Comparison of ENCODE assay signal across 22 mouse cellular contexts in genomic region chr5:86851658-86852057, GRCm38 (mm10). TPM values are rescaled to one million over a fixed set of nuclear protein-coding genes. Genes with fewer than 3 reads are reported as not detected.
"Had no signal": no experiment of that assay in that cellular context is flagged by ENCODE, and none has a peak within 500 bp of the region (broad histone marks: within the 10 kb centered on the region; RNA-seq: fewer than 3 reads in every experiment).

No protein-coding gene starts in this region.

- H3K4me1 ChIP-seq: limb, embryonic 12.5 days; liver, embryonic 13.5 days; neural tube, embryonic 15.5 days had no signal

- H3K9me3 ChIP-seq: limb, embryonic 12.5 days; liver, embryonic 13.5 days; midbrain, embryonic 10.5 days; neural tube, embryonic 15.5 days had no signal

- ATAC-seq: liver, postnatal 0 days; lung, postnatal 0 days had no signal

- DNase-seq: kidney, adult 8-10 months; kidney, postnatal 25 days; liver; liver, embryonic 13.5 days; liver, postnatal 0 days; lung, postnatal 36 days; midbrain, embryonic 14.5 days; right cerebral cortex, adult 18-20 months; right cerebral cortex, postnatal 25 days; spleen, adult 18-20 months; thymus, adult 18-20 months; thymus, postnatal 14 days had no signal

- H3K27me3 ChIP-seq: limb, embryonic 12.5 days; liver, embryonic 13.5 days; neural tube, embryonic 15.5 days had no signal

- H3K36me3 ChIP-seq: limb, embryonic 12.5 days; liver, embryonic 13.5 days; midbrain, embryonic 10.5 days; neural tube, embryonic 15.5 days had no signal

- H3K4me3 ChIP-seq: limb, embryonic 12.5 days; liver, embryonic 13.5 days; midbrain, embryonic 10.5 days; myocyte; neural tube, embryonic 15.5 days had no signal

- H3K4me2 ChIP-seq: limb, embryonic 12.5 days; liver, embryonic 13.5 days; neural tube, embryonic 15.5 days had no signal

- H3K27ac ChIP-seq: limb, embryonic 12.5 days; liver, embryonic 13.5 days; midbrain, embryonic 10.5 days; neural tube, embryonic 15.5 days had no signal

- H3K9ac ChIP-seq: limb, embryonic 12.5 days; liver, embryonic 13.5 days; liver, postnatal 0 days; neural tube, embryonic 15.5 days had no signal

RNA-seq across cellular contexts. Expression of gene Ugt2b34, which starts 55.1 kb away (rescaled TPM):
- total RNA-seq: layer of hippocampus, postnatal 25 days; left cerebral cortex, adult 8-10 months; left cerebral cortex, postnatal 36 days; megakaryocyte progenitor cell, adult 5-6 weeks had no signal
- polyA plus RNA-seq: limb, embryonic 12.5 days; lung, postnatal 0 days; midbrain, embryonic 10.5 days; midbrain, embryonic 14.5 days; myocyte; neural tube, embryonic 11.5 days had no signal
